30 mouse cellular contexts compared by ENCODE assay signal in genomic region chr1:151222561-151223267, GRCm38 (mm10). TPM values are rescaled to one million over a fixed set of nuclear protein-coding genes. Genes with fewer than 3 reads are reported as not detected.
DNase-seq lines count a peak whose midpoint lies in the region; ATAC-seq and TF ChIP-seq lines count a peak whose summit lies in the region.
"Had no signal": no experiment of that assay in that cellular context is flagged by ENCODE, and none has a peak within 500 bp of the region (broad histone marks: within the 10 kb centered on the region; RNA-seq: fewer than 3 reads in every experiment).

No protein-coding gene starts in this region.

- no peak for TF ChIP-seq EP300 in liver, embryonic 14.5 days (IDR thresholded peaks at IDR 0.05; ENCODE audit: low read depth)

- peak; percentile 72 for DNase-seq in heart, embryonic 10.5 days (ENCODE audit: low spot score)
- no peak for DNase-seq in heart, postnatal 36 days
- DNase-seq in liver, embryonic 14.5 days (ENCODE audit: low read depth in 3 of 3, low spot score in 3 of 3), result no peak
- no peak for DNase-seq in liver
- DNase-seq: adrenal gland, postnatal 10 days; adrenal gland, postnatal 36 days; B cell, adult 2 months; cerebellum, adult 18-20 months; cerebellum, adult 9-10 months; cerebellum, postnatal 14 days; gastrocnemius, postnatal 10 days; gastrocnemius, postnatal 36 days; heart, adult 18-20 months; heart, postnatal 14 days had no signal

- ATAC-seq in liver, embryonic 14.5 days (ENCODE audit: insufficient read depth), result no peak
- 0 out of 2 replicates have a peak, but pooled peaks have one; percentile 36 for ATAC-seq in erythroid progenitor cell, adult 5-6 weeks (replicated peaks; ENCODE audit: low FRiP score, poor library complexity, severe bottlenecking)
- ATAC-seq in neutrophil, adult 5-6 weeks (ENCODE audit: extremely low read depth, insufficient number of reproducible peaks, low FRiP score, poor library complexity, severe bottlenecking), result 0 out of 2 replicates have a peak, but pooled peaks have one; percentile 19
- ATAC-seq in megakaryocyte-erythroid progenitor cell, adult 5-6 weeks (replicated peaks; ENCODE audit: low FRiP score, low TSS enrichment, poor library complexity, severe bottlenecking), result no peak
- ATAC-seq: forebrain, embryonic 15.5 days; hindbrain, embryonic 16.5 days; Patski had no signal

- H3K36me3 ChIP-seq in heart, embryonic 10.5 days, result no peaks in the 10 kb centered on the region
- no peaks in the 10 kb centered on the region for H3K36me3 ChIP-seq in liver, embryonic 14.5 days (replicated peaks; ENCODE audit: control insufficient read depth, insufficient read depth, low read depth)
- H3K36me3 ChIP-seq: embryonic facial prominence, embryonic 12.5 days; embryonic facial prominence, embryonic 15.5 days; forebrain, embryonic 12.5 days; forebrain, embryonic 15.5 days; G1E; heart, embryonic 13.5 days; hindbrain, embryonic 10.5 days; hindbrain, embryonic 13.5 days had no signal

- no peak overlapping the region for H3K9ac ChIP-seq in liver, embryonic 14.5 days (replicated peaks)
- H3K9ac ChIP-seq: embryonic facial prominence, embryonic 12.5 days; embryonic facial prominence, embryonic 15.5 days; forebrain, embryonic 12.5 days; forebrain, embryonic 15.5 days; heart, embryonic 13.5 days; hindbrain, embryonic 13.5 days had no signal

- H3K27me3 ChIP-seq in heart, embryonic 10.5 days (ENCODE audit: insufficient read depth, poor library complexity, severe bottlenecking), result no peaks in the 10 kb centered on the region
- H3K27me3 ChIP-seq in liver, embryonic 14.5 days (ENCODE audit: control insufficient read depth, insufficient read depth, low read length), result no peaks in the 10 kb centered on the region
- H3K27me3 ChIP-seq: CH12.LX; embryonic facial prominence, embryonic 12.5 days; embryonic facial prominence, embryonic 15.5 days; forebrain, embryonic 12.5 days; forebrain, embryonic 15.5 days; heart, embryonic 13.5 days; hindbrain, embryonic 13.5 days; Patski had no signal

- intact Hi-C loops in heart, postnatal 36 days (cut with DNase I), result no loop called here

- no peak overlapping the region for H3K4me2 ChIP-seq in liver, embryonic 14.5 days (ENCODE audit: low read depth)
- H3K4me2 ChIP-seq: embryonic facial prominence, embryonic 12.5 days; embryonic facial prominence, embryonic 15.5 days; forebrain, embryonic 12.5 days; forebrain, embryonic 15.5 days; heart, embryonic 13.5 days; hindbrain, embryonic 13.5 days had no signal

- no peak overlapping the region for H3K27ac ChIP-seq in heart, embryonic 10.5 days
- no peak overlapping the region for H3K27ac ChIP-seq in liver, embryonic 14.5 days
- H3K27ac ChIP-seq: embryonic facial prominence, embryonic 12.5 days; embryonic facial prominence, embryonic 15.5 days; forebrain, embryonic 12.5 days; forebrain, embryonic 15.5 days; heart, embryonic 13.5 days; hindbrain, embryonic 10.5 days; hindbrain, embryonic 13.5 days had no signal

- WGBS in heart, embryonic 10.5 days, result 81% methylated on average over 10 of the region's 10 CpGs
- WGBS in liver, embryonic 14.5 days (ENCODE audit: insufficient replicate concordance), result 61% methylated on average over 10 of the region's 10 CpGs

- peaks cover 11% of the 10 kb centered on the region; the same call in 1 of the 2 replicates for H3K4me1 ChIP-seq in heart, embryonic 10.5 days
- H3K4me1 ChIP-seq in liver, embryonic 14.5 days (replicated peaks; ENCODE audit: control insufficient read depth in 2 of 2, insufficient read depth in 2 of 2, low read length in 1 of 2), result 0 out of 4 replicates have a peak, but pooled peaks cover 0 to 2% of the 10 kb centered on the region in 2 experiments
- H3K4me1 ChIP-seq: embryonic facial prominence, embryonic 12.5 days; embryonic facial prominence, embryonic 15.5 days; forebrain, embryonic 12.5 days; forebrain, embryonic 15.5 days; hindbrain, embryonic 10.5 days; hindbrain, embryonic 13.5 days had no signal

- 0 out of 2 replicates have a peak, but pooled peaks have one; percentile 12 for TF ChIP-seq CTCF in liver, embryonic 14.5 days (IDR thresholded peaks at IDR 0.05; ENCODE audit: low read depth)

- H3K4me3 ChIP-seq in heart, embryonic 10.5 days, result no peak overlapping the region
- no peak overlapping the region for H3K4me3 ChIP-seq in liver, embryonic 14.5 days (ENCODE audit: insufficient read depth in 1 of 2, low read depth in 2 of 2, low read length in 2 of 2)
- H3K4me3 ChIP-seq: embryonic facial prominence, embryonic 12.5 days; embryonic facial prominence, embryonic 15.5 days; forebrain, embryonic 12.5 days; forebrain, embryonic 15.5 days; heart, embryonic 13.5 days; hindbrain, embryonic 10.5 days; hindbrain, embryonic 13.5 days had no signal

- no peaks in the 10 kb centered on the region for H3K9me3 ChIP-seq in heart, embryonic 10.5 days
- H3K9me3 ChIP-seq in liver, embryonic 14.5 days (ENCODE audit: control insufficient read depth, low read length), result no peaks in the 10 kb centered on the region
- H3K9me3 ChIP-seq: embryonic facial prominence, embryonic 12.5 days; embryonic facial prominence, embryonic 15.5 days; forebrain, embryonic 12.5 days; forebrain, embryonic 15.5 days; G1E; heart, embryonic 13.5 days; hindbrain, embryonic 10.5 days; hindbrain, embryonic 13.5 days had no signal

RNA-seq across cellular contexts. Expression of gene Gm47996, which starts 12.8 kb away (rescaled TPM):
- 0.18 TPM in 1 of 2 replicates, not detected in the other for polyA plus RNA-seq in heart, embryonic 10.5 days (2016; fragmentation: Nextera tagmentation; extraction: Ambion mirVana)
- total RNA-seq in heart, postnatal 36 days (2021), result not detected
- 0.42 and 0.52 TPM in 2 replicates for polyA plus RNA-seq in liver, embryonic 14.5 days (2012; rRNA removed)
- 0.46 TPM in 1 of 2 replicates, not detected in the other for polyA plus RNA-seq in liver, embryonic 14.5 days (2014; fragmentation: Nextera tagmentation; extraction: Ambion mirVana)
- not detected in 2 replicates for total RNA-seq in erythroid progenitor cell, adult 5-6 weeks (2015; ENCODE audit: low replicate concordance)
- not detected in 2 replicates for total RNA-seq in erythroid progenitor cell, adult 5-6 weeks (2017; ENCODE audit: low replicate concordance)
- not detected in 2 replicates for total RNA-seq in neutrophil, adult 5-6 weeks (2017)
- total RNA-seq in megakaryocyte-erythroid progenitor cell, adult 5-6 weeks (2014; fragmentation: Nextera tagmentation), result not detected in 2 replicates
- total RNA-seq in megakaryocyte-erythroid progenitor cell, adult 5-6 weeks (2017), result not detected in 2 replicates
- total RNA-seq: adrenal gland, adult 18-20 months; adrenal gland, postnatal 10 days; adrenal gland, postnatal 36 days; CH12.LX; gastrocnemius, postnatal 10 days; heart, adult 18-20 months; heart, postnatal 14 days had no signal
- polyA plus RNA-seq: embryonic facial prominence, embryonic 12.5 days; embryonic facial prominence, embryonic 15.5 days; forebrain, embryonic 12.5 days; forebrain, embryonic 15.5 days; heart, embryonic 13.5 days; heart, embryonic 16.5 days; hindbrain, embryonic 13.5 days; hindbrain, embryonic 16.5 days; Patski had no signal

RNA-seq across cellular contexts. Expression of gene 3110040M04Rik, which starts 18.8 kb away (rescaled TPM):
- polyA plus RNA-seq in heart, embryonic 10.5 days (2016; fragmentation: Nextera tagmentation; extraction: Ambion mirVana), result 0.55 TPM in 1 of 2 replicates, not detected in the other
- not detected for total RNA-seq in heart, postnatal 36 days (2021)
- polyA plus RNA-seq in liver, embryonic 14.5 days (2012; rRNA removed), result 1.2 and 1.5 TPM in 2 replicates
- 1.2 and 1.3 TPM in 2 replicates for polyA plus RNA-seq in liver, embryonic 14.5 days (2014; fragmentation: Nextera tagmentation; extraction: Ambion mirVana)
- not detected in 2 replicates for total RNA-seq in erythroid progenitor cell, adult 5-6 weeks (2015; ENCODE audit: low replicate concordance)
- not detected in 2 replicates for total RNA-seq in erythroid progenitor cell, adult 5-6 weeks (2017; ENCODE audit: low replicate concordance)
- total RNA-seq in neutrophil, adult 5-6 weeks (2017), result not detected in 2 replicates
- not detected in 2 replicates for total RNA-seq in megakaryocyte-erythroid progenitor cell, adult 5-6 weeks (2014; fragmentation: Nextera tagmentation)
- 3.3 TPM in 1 of 2 replicates, not detected in the other for total RNA-seq in megakaryocyte-erythroid progenitor cell, adult 5-6 weeks (2017)
- total RNA-seq: adrenal gland, adult 18-20 months; adrenal gland, postnatal 10 days; adrenal gland, postnatal 36 days; CH12.LX; gastrocnemius, postnatal 10 days; gastrocnemius, postnatal 36 days; heart, adult 18-20 months; heart, postnatal 14 days had no signal
- polyA plus RNA-seq: embryonic facial prominence, embryonic 12.5 days; embryonic facial prominence, embryonic 15.5 days; forebrain, embryonic 12.5 days; forebrain, embryonic 15.5 days; heart, embryonic 13.5 days; heart, embryonic 16.5 days; hindbrain, embryonic 10.5 days; hindbrain, embryonic 13.5 days; hindbrain, embryonic 16.5 days; Patski had no signal

RNA-seq across cellular contexts. Expression of gene Gm47995, which starts 24.5 kb away (rescaled TPM):
- polyA plus RNA-seq in heart, embryonic 10.5 days (2016; fragmentation: Nextera tagmentation; extraction: Ambion mirVana), result 0.33 and 0.62 TPM in 2 replicates
- total RNA-seq in heart, postnatal 36 days (2021), result not detected
- 0.88 and 1.1 TPM in 2 replicates for polyA plus RNA-seq in liver, embryonic 14.5 days (2012; rRNA removed)
- 0.71 and 0.76 TPM in 2 replicates for polyA plus RNA-seq in liver, embryonic 14.5 days (2014; fragmentation: Nextera tagmentation; extraction: Ambion mirVana)
- not detected in 2 replicates for total RNA-seq in erythroid progenitor cell, adult 5-6 weeks (2015; ENCODE audit: low replicate concordance)
- 5.4 TPM in 1 of 2 replicates, not detected in the other for total RNA-seq in erythroid progenitor cell, adult 5-6 weeks (2017; ENCODE audit: low replicate concordance)
- total RNA-seq in neutrophil, adult 5-6 weeks (2017), result not detected in 2 replicates
- total RNA-seq in megakaryocyte-erythroid progenitor cell, adult 5-6 weeks (2014; fragmentation: Nextera tagmentation), result not detected in 2 replicates
- total RNA-seq in megakaryocyte-erythroid progenitor cell, adult 5-6 weeks (2017), result 0.91 and 3.4 TPM in 2 replicates
- total RNA-seq: adrenal gland, adult 18-20 months; adrenal gland, postnatal 10 days; adrenal gland, postnatal 36 days; CH12.LX; gastrocnemius, postnatal 10 days; heart, adult 18-20 months; heart, postnatal 14 days had no signal
- polyA plus RNA-seq: embryonic facial prominence, embryonic 12.5 days; embryonic facial prominence, embryonic 15.5 days; forebrain, embryonic 12.5 days; forebrain, embryonic 15.5 days; heart, embryonic 13.5 days; heart, embryonic 16.5 days; hindbrain, embryonic 13.5 days; hindbrain, embryonic 16.5 days; Patski had no signal

RNA-seq across cellular contexts. Expression of gene Gm8947, which starts 30.5 kb away (rescaled TPM):
- polyA plus RNA-seq in heart, embryonic 10.5 days (2016; fragmentation: Nextera tagmentation; extraction: Ambion mirVana), result 0.46 and 0.51 TPM in 2 replicates
- total RNA-seq in heart, postnatal 36 days (2021), result not detected
- polyA plus RNA-seq in liver, embryonic 14.5 days (2012; rRNA removed), result 0.92 and 1.4 TPM in 2 replicates
- polyA plus RNA-seq in liver, embryonic 14.5 days (2014; fragmentation: Nextera tagmentation; extraction: Ambion mirVana), result 0.45 and 1.2 TPM in 2 replicates
- 5.0 TPM in 1 of 2 replicates, not detected in the other for total RNA-seq in erythroid progenitor cell, adult 5-6 weeks (2015; ENCODE audit: low replicate concordance)
- total RNA-seq in erythroid progenitor cell, adult 5-6 weeks (2017; ENCODE audit: low replicate concordance), result 1.0 TPM in 1 of 2 replicates, not detected in the other
- 0.61 TPM in 1 of 2 replicates, not detected in the other for total RNA-seq in neutrophil, adult 5-6 weeks (2017)
- total RNA-seq in megakaryocyte-erythroid progenitor cell, adult 5-6 weeks (2014; fragmentation: Nextera tagmentation), result 0.64 TPM in 1 of 2 replicates, not detected in the other
- 0.27 TPM in 1 of 2 replicates, not detected in the other for total RNA-seq in megakaryocyte-erythroid progenitor cell, adult 5-6 weeks (2017)
- total RNA-seq: adrenal gland, adult 18-20 months; adrenal gland, postnatal 10 days; adrenal gland, postnatal 36 days; gastrocnemius, postnatal 10 days; heart, adult 18-20 months; heart, postnatal 14 days had no signal
- polyA plus RNA-seq: forebrain, embryonic 12.5 days; forebrain, embryonic 15.5 days; heart, embryonic 16.5 days; hindbrain, embryonic 13.5 days; hindbrain, embryonic 16.5 days; Patski had no signal

RNA-seq across cellular contexts. Expression of gene Gm47985, which starts 40.4 kb away (rescaled TPM):
- polyA plus RNA-seq in heart, embryonic 10.5 days (2016; fragmentation: Nextera tagmentation; extraction: Ambion mirVana), result 0.93 and 1.5 TPM in 2 replicates
- total RNA-seq in heart, postnatal 36 days (2021), result under 1 TPM; 0.39 to 0.84 TPM
- polyA plus RNA-seq in liver, embryonic 14.5 days (2012; rRNA removed), result 2.0 and 2.1 TPM in 2 replicates
- polyA plus RNA-seq in liver, embryonic 14.5 days (2014; fragmentation: Nextera tagmentation; extraction: Ambion mirVana), result 1.7 and 2.2 TPM in 2 replicates
- total RNA-seq in erythroid progenitor cell, adult 5-6 weeks (2015; ENCODE audit: low replicate concordance), result not detected in 2 replicates
- total RNA-seq in erythroid progenitor cell, adult 5-6 weeks (2017; ENCODE audit: low replicate concordance), result 1.5 and 2.2 TPM in 2 replicates
- total RNA-seq in neutrophil, adult 5-6 weeks (2017), result not detected in 2 replicates
- total RNA-seq in megakaryocyte-erythroid progenitor cell, adult 5-6 weeks (2014; fragmentation: Nextera tagmentation), result 0.69 TPM in 1 of 2 replicates, not detected in the other
- total RNA-seq in megakaryocyte-erythroid progenitor cell, adult 5-6 weeks (2017), result 0.19 TPM in 1 of 2 replicates, not detected in the other
- total RNA-seq: adrenal gland, adult 18-20 months; adrenal gland, postnatal 10 days; adrenal gland, postnatal 36 days; CH12.LX; gastrocnemius, postnatal 36 days had no signal
- polyA plus RNA-seq: embryonic facial prominence, embryonic 15.5 days; forebrain, embryonic 15.5 days; hindbrain, embryonic 16.5 days; Patski had no signal

Comparison
In these comparisons a context has a peak if more than half of its experiments do, and no peak if none do; other contexts are left out.
1. ATAC-seq: peak in erythroid progenitor cell, adult 5-6 weeks (single experiment) and neutrophil, adult 5-6 weeks (single experiment); none in liver, embryonic 14.5 days (single experiment) and megakaryocyte-erythroid progenitor cell, adult 5-6 weeks (single experiment).